Mouse (Mus musculus) midbrain, embryonic 10.5 days (tissue): ENCODE results near the gene Esrrb. TPM values are rescaled to one million over a fixed set of nuclear protein-coding genes. Genes with fewer than 3 reads are reported as not detected.
A peak's percentile ranks its signal among the peaks of the same experiment; 100 is the strongest.

Source experiments
- DNase-seq: peaks from one replicate; pipeline ENCODE4 v3.0.0-alpha.2; 2017; ENCODE audit warnings: low spot score
- H3K27ac ChIP-seq: fragments of 300-500 bp; sonication (generic); replicated peaks from 2 replicates; pipeline ENCODE4 v1.5.1; 2016; ENCODE audit warnings: mild to moderate bottlenecking
- H3K27me3 ChIP-seq: fragments of 300-500 bp; sonication (generic); 2 replicates; pipeline ENCODE4 v1.6.1; 2016; ENCODE audit warnings: low read depth, mild to moderate bottlenecking; ENCODE audit not compliant: poor library complexity, severe bottlenecking
- H3K36me3 ChIP-seq: fragments of 300-500 bp; sonication (generic); 2 replicates; pipeline ENCODE4 v1.6.1; 2016; ENCODE audit warnings: mild to moderate bottlenecking, moderate library complexity
- H3K4me1 ChIP-seq: fragments of 300-500 bp; sonication (generic); 2 replicates; pipeline ENCODE4 v1.6.1; 2016
- H3K4me3 ChIP-seq: fragments of 300-500 bp; sonication (generic); 2 replicates; pipeline ENCODE4 v1.5.1; 2016; ENCODE audit warnings: mild to moderate bottlenecking, moderate library complexity
- H3K9me3 ChIP-seq: fragments of 300-500 bp; sonication (generic); replicated peaks from 2 replicates; pipeline ENCODE4 v1.6.1; 2016; ENCODE audit warnings: mild to moderate bottlenecking
- WGBS: fragments of 180-500 bp; shearing (Covaris S2); methylation state at CpG from one replicate; pipeline ENCODE4 v1.1.7; 2016; 5-methylcytosine and 5-hydroxymethylcytosine counted together
- polyA plus RNA-seq: library from polyadenylated mRNA; unstranded; fragments of >200 nt; fragmentation: Nextera tagmentation; extraction: Ambion mirVana; gene quantifications from 2 replicates; pipeline ENCODE4 v1.2.1, GENCODE M21; 2016

The Esrrb gene
- polyA plus RNA-seq, 1 experiment from 2014 or later = 0.28 TPM

- Histone ChIP-seq H3K27ac (no peak overlapping the region), H3K4me1 (peaks cover 26% of the 10 kb centered on the region), H3K27me3 (peaks cover 33% of the 10 kb centered on the region), H3K9me3 (no peaks in the 10 kb centered on the region), H3K36me3 (no peaks in the 10 kb centered on the region), H3K4me3 (no peak overlapping the region)
- DNase-seq = no peak
- 87% methylated on average over 17 of the region's 17 CpGs for WGBS
Measured at GRCm38 (mm10) chr12:86370611-86371383, 9.9 kb downstream of the Esrrb start.

GRCm38 (mm10) chr12:86374286-86374685 lies 13.4 kb downstream of the Esrrb start:
- DNase-seq = no peak
- H3K9me3 ChIP-seq = no peaks in the 10 kb centered on the region
- peaks cover 8% of the 10 kb centered on the region for H3K4me1 ChIP-seq
- no peaks in the 10 kb centered on the region for H3K36me3 ChIP-seq
- H3K27me3 ChIP-seq = peaks cover 33% of the 10 kb centered on the region
- no peak overlapping the region for H3K27ac ChIP-seq
- no peak overlapping the region for H3K4me3 ChIP-seq
- 66% methylated on average over 8 of the region's 8 CpGs for WGBS

DNA sequence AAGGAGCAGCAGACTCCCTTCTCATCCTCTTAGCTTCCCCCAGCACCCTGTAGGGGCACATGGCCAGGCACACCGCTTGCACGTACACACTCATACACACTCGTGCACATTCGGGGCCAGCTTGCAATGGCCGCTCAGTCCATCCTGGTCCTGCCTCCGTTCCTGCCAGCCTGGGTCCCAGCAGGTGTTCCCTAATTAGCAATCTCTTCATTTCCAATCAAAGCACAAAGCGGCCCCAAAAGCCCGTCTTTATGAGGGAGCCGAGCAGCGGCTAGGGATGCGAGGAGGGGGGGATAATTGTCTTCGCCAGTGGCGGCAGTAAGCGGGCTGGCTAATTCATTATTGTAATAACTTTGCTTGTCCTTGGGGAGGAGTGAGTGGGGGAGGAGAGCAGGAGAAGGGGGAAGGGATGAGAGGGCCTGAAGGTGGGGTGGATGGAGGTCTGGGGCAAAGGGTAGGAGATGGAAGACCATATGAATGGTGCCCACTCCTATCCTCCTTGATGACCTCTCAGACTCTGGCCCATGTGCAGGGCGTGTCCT lies 18.8 kb downstream of the Esrrb start:
- H3K9me3 ChIP-seq = no peaks in the 10 kb centered on the region
- H3K27me3 ChIP-seq = peaks cover 68% of the 10 kb centered on the region
- no peaks in the 10 kb centered on the region for H3K36me3 ChIP-seq
- peaks cover 29% of the 10 kb centered on the region for H3K4me1 ChIP-seq
- 13% methylated on average over 15 of the region's 15 CpGs for WGBS
- peak overlapping the region; percentile 36 for H3K4me3 ChIP-seq
- peak overlapping the region; percentile 39 for H3K27ac ChIP-seq
- DNase-seq = no peak

GRCm38 (mm10) chr12:86383803-86384202 lies 22.9 kb downstream of the Esrrb start:
- H3K4me3 ChIP-seq = no peak overlapping the region
- H3K9me3 ChIP-seq = no peaks in the 10 kb centered on the region
- DNase-seq = no peak
- H3K4me1 ChIP-seq = peaks cover 29% of the 10 kb centered on the region
- 20% methylated on average over 6 of the region's 6 CpGs for WGBS
- H3K27me3 ChIP-seq = peaks cover 40% of the 10 kb centered on the region
- peak overlapping the region; percentile 69; the same call in 1 of the 2 replicates for H3K27ac ChIP-seq
- no peaks in the 10 kb centered on the region for H3K36me3 ChIP-seq

DNA sequence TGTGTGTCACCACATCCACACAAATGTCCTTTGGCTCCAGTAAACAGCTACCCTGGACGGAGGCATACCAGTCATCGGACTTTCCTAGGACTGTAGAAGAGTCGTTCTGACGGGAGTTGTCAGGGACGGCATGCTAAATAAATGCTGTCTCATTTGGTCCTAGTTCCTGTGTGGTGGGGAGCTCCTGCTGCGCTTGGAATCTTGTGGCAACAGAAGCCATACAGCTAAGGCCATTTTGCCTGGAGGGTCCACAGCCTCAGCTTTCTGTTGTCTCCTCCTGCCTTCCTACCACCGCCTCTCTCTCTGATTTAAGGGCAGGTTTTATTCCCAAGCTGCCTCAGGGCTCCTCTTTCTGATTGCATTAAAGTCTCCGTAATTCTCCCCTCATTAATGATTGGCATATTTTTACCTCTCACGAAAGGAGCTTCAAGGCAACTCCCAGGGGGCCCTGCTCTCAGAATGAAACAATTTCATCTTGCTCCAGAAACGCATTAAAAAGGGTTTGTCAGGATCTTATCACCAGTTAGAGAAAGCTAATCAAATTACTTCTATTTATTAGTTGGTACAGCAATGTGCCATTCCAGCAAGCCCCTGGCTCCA lies 26.9 kb downstream of the Esrrb start:
- 73% methylated on average over 10 of the region's 10 CpGs for WGBS
- DNase-seq = no peak
- H3K27ac ChIP-seq = no peak overlapping the region
- no peaks in the 10 kb centered on the region for H3K9me3 ChIP-seq
- no peak overlapping the region for H3K4me3 ChIP-seq
- peaks cover 16% of the 10 kb centered on the region for H3K4me1 ChIP-seq
- H3K36me3 ChIP-seq = no peaks in the 10 kb centered on the region
- H3K27me3 ChIP-seq = 0 out of 2 replicates have a peak, but pooled peaks cover 7% of the 10 kb centered on the region

DNA sequence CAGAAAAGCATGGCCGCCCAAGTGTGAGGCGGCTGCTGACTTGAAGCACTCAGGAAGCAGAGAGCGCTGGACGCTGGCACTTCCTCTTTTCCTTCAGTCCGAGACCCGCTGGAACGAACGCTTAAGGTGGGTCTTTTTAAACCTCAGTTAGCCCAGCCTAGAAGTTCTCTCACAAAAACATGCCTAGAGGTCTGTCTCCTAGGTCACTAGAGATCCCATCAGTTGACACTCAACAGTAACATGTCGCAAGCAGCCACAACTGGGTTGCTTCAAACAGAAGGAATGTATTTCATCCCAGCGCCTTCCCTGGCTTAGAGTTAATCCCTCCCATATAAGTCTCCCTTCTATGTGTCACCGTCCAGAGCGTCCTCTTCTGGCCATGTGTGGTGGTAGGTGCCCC lies 33.9 kb downstream of the Esrrb start:
- Histone ChIP-seq H3K4me1 (peaks cover 7% of the 10 kb centered on the region), H3K4me3 (no peak overlapping the region), H3K9me3 (no peaks in the 10 kb centered on the region), H3K36me3 (no peaks in the 10 kb centered on the region), H3K27ac (no peak overlapping the region), H3K27me3 (no peaks in the 10 kb centered on the region)
- 90% methylated on average over 12 of the region's 12 CpGs for WGBS
- DNase-seq = no peak

- H3K27me3 ChIP-seq = peaks cover under 1% of the 10 kb centered on the region; the same call in 1 of the 2 replicates
- no peak for DNase-seq
- 62% methylated on average over 7 of the region's 7 CpGs for WGBS
- no peak overlapping the region for H3K27ac ChIP-seq
- no peaks in the 10 kb centered on the region for H3K9me3 ChIP-seq
- no peaks in the 10 kb centered on the region for H3K36me3 ChIP-seq
- peaks cover 7% of the 10 kb centered on the region for H3K4me1 ChIP-seq
- H3K4me3 ChIP-seq = no peak overlapping the region
Measured at GRCm38 (mm10) chr12:86395326-86395725, 34.4 kb downstream of the Esrrb start.

DNA sequence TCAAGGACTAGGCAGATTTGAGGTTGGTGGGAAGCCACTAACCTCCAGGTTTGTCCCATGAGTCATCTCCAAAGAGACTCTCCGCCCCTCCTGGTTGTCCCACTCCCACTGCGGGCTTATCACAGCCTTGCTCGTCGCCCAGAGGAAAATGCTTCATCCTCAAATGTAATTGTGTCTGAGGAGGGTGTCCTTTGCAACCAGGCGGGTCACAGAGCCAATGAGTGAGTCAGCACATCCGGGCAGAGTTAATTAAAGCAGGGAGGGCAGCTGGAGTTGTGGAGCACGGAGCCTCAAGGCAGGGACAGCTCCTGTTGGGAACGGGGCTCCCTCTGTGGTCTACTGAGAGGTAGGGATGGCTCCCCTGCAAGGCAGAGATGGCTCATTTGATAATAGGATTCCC lies 37.8 kb downstream of the Esrrb start:
- WGBS = 26% methylated on average over 8 of the region's 8 CpGs
- DNase-seq = no peak

GRCm38 (mm10) chr12:86402718-86403117 lies 41.8 kb downstream of the Esrrb start:
- DNase-seq = peak; percentile 77
- Histone ChIP-seq H3K36me3 (no peaks in the 10 kb centered on the region), H3K4me3 (no peak overlapping the region), H3K27me3 (peaks cover 42% of the 10 kb centered on the region), H3K4me1 (peaks cover 13% of the 10 kb centered on the region), H3K9me3 (no peaks in the 10 kb centered on the region), H3K27ac (no peak overlapping the region)
- WGBS = 6% methylated on average over 21 of the region's 21 CpGs

More for the DNA sequence above, 37.8 kb downstream of the Esrrb start:
- H3K27me3 ChIP-seq = peaks cover 34% of the 10 kb centered on the region
- no peaks in the 10 kb centered on the region for H3K9me3 ChIP-seq
- no peak overlapping the region for H3K27ac ChIP-seq
- peaks cover 13% of the 10 kb centered on the region for H3K4me1 ChIP-seq
- H3K36me3 ChIP-seq = no peaks in the 10 kb centered on the region
- no peak overlapping the region for H3K4me3 ChIP-seq

DNA sequence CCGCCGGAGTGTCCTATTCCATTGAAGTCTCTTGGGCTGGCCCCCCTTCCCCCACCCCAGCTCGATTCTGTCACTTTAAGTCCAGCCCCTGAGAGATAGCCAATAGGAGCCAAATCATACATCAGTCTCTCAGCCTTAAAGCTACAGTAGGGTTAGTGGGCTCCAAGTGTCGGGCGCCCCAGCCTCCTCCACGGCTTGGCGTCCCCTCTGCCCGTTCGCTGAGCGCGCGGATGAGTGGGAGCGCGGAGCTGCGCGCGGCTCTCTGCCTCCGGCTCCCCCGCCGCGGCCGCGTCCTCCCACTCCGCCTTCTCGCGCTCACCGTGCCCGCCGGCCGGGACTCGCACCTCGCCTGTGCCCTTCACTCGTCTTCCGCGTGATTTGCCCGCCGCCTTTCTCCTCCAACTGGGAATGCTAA lies 60.6 kb downstream of the Esrrb start:
- Histone ChIP-seq H3K9me3 (no peaks in the 10 kb centered on the region), H3K36me3 (no peaks in the 10 kb centered on the region), H3K27me3 (peaks cover 84% of the 10 kb centered on the region), H3K27ac (no peak overlapping the region; the same call in 1 of the 2 replicates), H3K4me1 (peaks cover 20% of the 10 kb centered on the region), H3K4me3 (peak overlapping the region; percentile 59)
- DNase-seq = peak; percentile 64
- WGBS = 1% methylated on average over 37 of the region's 37 CpGs

GRCm38 (mm10) chr12:86422166-86422910 lies 61.4 kb downstream of the Esrrb start:
- H3K36me3 ChIP-seq = no peaks in the 10 kb centered on the region
- peaks cover 90% of the 10 kb centered on the region for H3K27me3 ChIP-seq
- peak; percentile 44 for DNase-seq
- H3K9me3 ChIP-seq = no peaks in the 10 kb centered on the region
- no peak overlapping the region for H3K27ac ChIP-seq
- peak overlapping the region; percentile 59 for H3K4me3 ChIP-seq
- H3K4me1 ChIP-seq = peaks cover 25% of the 10 kb centered on the region
- 1% methylated on average over 59 of the region's 59 CpGs for WGBS

GRCm38 (mm10) chr12:86423102-86423501 lies 62.2 kb downstream of the Esrrb start:
- H3K4me3 ChIP-seq = no peak overlapping the region
- no peak for DNase-seq
- H3K4me1 ChIP-seq = peaks cover 25% of the 10 kb centered on the region
- H3K36me3 ChIP-seq = no peaks in the 10 kb centered on the region
- H3K27me3 ChIP-seq = peaks cover 90% of the 10 kb centered on the region
- WGBS = 3% methylated on average over 13 of the region's 13 CpGs
- no peak overlapping the region for H3K27ac ChIP-seq
- no peaks in the 10 kb centered on the region for H3K9me3 ChIP-seq
